Comparison of ENCODE assay signal across 22 mouse cellular contexts in the genomic region with DNA sequence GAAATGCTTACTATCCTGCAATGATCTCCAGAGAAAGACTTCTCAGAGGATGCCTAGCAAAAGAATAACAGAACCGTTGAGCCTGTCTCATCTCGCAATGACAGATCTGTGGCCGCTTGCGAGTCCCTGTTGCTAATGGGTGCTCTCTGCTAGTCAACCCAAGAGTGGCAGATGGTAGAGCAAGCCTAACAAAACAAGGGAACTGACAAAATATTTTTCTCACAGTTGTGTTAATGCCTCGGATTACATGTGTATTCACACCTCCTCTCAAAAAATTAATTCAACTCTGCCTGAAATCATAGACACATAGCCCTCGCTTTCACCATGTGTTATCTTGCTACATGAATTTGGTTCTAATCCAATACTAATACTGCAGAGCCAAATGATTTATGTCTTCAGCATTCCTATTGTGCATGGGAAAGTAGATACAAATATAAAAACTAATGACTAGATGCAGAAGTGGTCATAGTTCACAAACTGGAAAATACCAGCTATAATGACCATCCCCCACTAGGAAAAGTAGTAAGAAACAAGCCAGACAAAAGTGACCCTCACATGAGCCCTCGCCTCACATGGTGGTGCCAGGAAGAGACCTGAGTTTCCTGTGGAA. TPM values are rescaled to one million over a fixed set of nuclear protein-coding genes. Genes with fewer than 3 reads are reported as not detected.
DNase-seq lines count a peak whose midpoint lies in the region; ATAC-seq and TF ChIP-seq lines count a peak whose summit lies in the region.
"Had no signal": no experiment of that assay in that cellular context is flagged by ENCODE, and none has a peak within 500 bp of the region (broad histone marks: within the 10 kb centered on the region; RNA-seq: fewer than 3 reads in every experiment).

No protein-coding gene starts in this region.

- WGBS in heart, embryonic 13.5 days, result 74% methylated on average over 7 of the region's 7 CpGs
- 63% methylated on average over 7 of the region's 7 CpGs for WGBS in lung, embryonic 14.5 days
- WGBS in forebrain, postnatal 0 days, result 55% methylated on average over 7 of the region's 7 CpGs

- no peaks in the 10 kb centered on the region for H3K27me3 ChIP-seq in heart, embryonic 13.5 days (replicated peaks)
- no peaks in the 10 kb centered on the region for H3K27me3 ChIP-seq in lung, embryonic 14.5 days (ENCODE audit: insufficient read depth, low read length)
- no peaks in the 10 kb centered on the region for H3K27me3 ChIP-seq in forebrain, postnatal 0 days (ENCODE audit: insufficient read depth, low read length)
- H3K27me3 ChIP-seq: embryonic facial prominence, embryonic 12.5 days; limb, embryonic 12.5 days; liver, embryonic 12.5 days; lung, embryonic 15.5 days; midbrain, embryonic 13.5 days; neural tube, embryonic 12.5 days had no signal

- H3K9ac ChIP-seq in heart, embryonic 13.5 days, result no peak overlapping the region
- no peak overlapping the region for H3K9ac ChIP-seq in lung, embryonic 14.5 days
- H3K9ac ChIP-seq in forebrain, postnatal 0 days, result no peak overlapping the region
- H3K9ac ChIP-seq: embryonic facial prominence, embryonic 12.5 days; limb, embryonic 12.5 days; liver, embryonic 12.5 days; lung, embryonic 15.5 days; midbrain, embryonic 13.5 days; neural tube, embryonic 12.5 days had no signal

- no peak overlapping the region for H3K4me2 ChIP-seq in heart, embryonic 13.5 days
- H3K4me2 ChIP-seq in lung, embryonic 14.5 days, result no peak overlapping the region
- H3K4me2 ChIP-seq in forebrain, postnatal 0 days (ENCODE audit: low read depth), result no peak overlapping the region
- H3K4me2 ChIP-seq: embryonic facial prominence, embryonic 12.5 days; limb, embryonic 12.5 days; liver, embryonic 12.5 days; lung, embryonic 15.5 days; midbrain, embryonic 13.5 days; neural tube, embryonic 12.5 days had no signal

- no peak for ATAC-seq in heart, embryonic 13.5 days (ENCODE audit: extremely low read depth, insufficient number of reproducible peaks, low FRiP score, low TSS enrichment)
- no peak for ATAC-seq in lung, embryonic 14.5 days (ENCODE audit: insufficient read depth)
- ATAC-seq in forebrain, postnatal 0 days, result peak; percentile 62
- ATAC-seq in activated CD4-positive, CD25-positive, alpha-beta regulatory T cell, adult 4 months, result no peak
- ATAC-seq: liver, embryonic 12.5 days; midbrain, embryonic 13.5 days had no signal

- peaks cover 24% of the 10 kb centered on the region for H3K4me1 ChIP-seq in heart, embryonic 13.5 days
- H3K4me1 ChIP-seq in lung, embryonic 14.5 days (ENCODE audit: insufficient read depth), result no peaks in the 10 kb centered on the region
- H3K4me1 ChIP-seq in forebrain, postnatal 0 days (ENCODE audit: insufficient read depth), result no peaks in the 10 kb centered on the region
- H3K4me1 ChIP-seq: embryonic facial prominence, embryonic 12.5 days; limb, embryonic 12.5 days; liver, embryonic 12.5 days; lung, embryonic 15.5 days; midbrain, embryonic 13.5 days; neural tube, embryonic 12.5 days had no signal

- no peak overlapping the region for H3K4me3 ChIP-seq in heart, embryonic 13.5 days
- no peak overlapping the region for H3K4me3 ChIP-seq in lung, embryonic 14.5 days (ENCODE audit: low read depth, low read length)
- no peak overlapping the region for H3K4me3 ChIP-seq in forebrain, postnatal 0 days (ENCODE audit: low read depth, low read length)
- H3K4me3 ChIP-seq: embryonic facial prominence, embryonic 12.5 days; erythroblast, embryonic 14.5 days; limb, embryonic 12.5 days; liver, embryonic 12.5 days; lung, embryonic 15.5 days; midbrain, embryonic 13.5 days; neural tube, embryonic 12.5 days had no signal

- DNase-seq in heart, postnatal 4 days, result no peak
- peak; percentile 38 for DNase-seq in lung, embryonic 14.5 days
- DNase-seq in lung, postnatal 4 days, result no peak
- peak; percentile 37 for DNase-seq in forebrain, postnatal 0 days
- DNase-seq in layer of hippocampus, adult 9-11 months, result peak; percentile 62
- no peak for DNase-seq in urinary bladder, postnatal 36 days (ENCODE audit: low spot score in 2 of 2)
- DNase-seq: adrenal gland, adult 2 months; B cell, adult 2 months; cerebellum, postnatal 10 days; gastrocnemius, postnatal 14 days; right cerebral cortex, adult 18-20 months; thymus, postnatal 25 days had no signal

- peak overlapping the region; percentile 9; the same call in 1 of the 2 replicates for H3K27ac ChIP-seq in heart, embryonic 13.5 days (replicated peaks)
- no peak overlapping the region for H3K27ac ChIP-seq in lung, embryonic 14.5 days (ENCODE audit: low read depth)
- no peak overlapping the region for H3K27ac ChIP-seq in forebrain, postnatal 0 days (ENCODE audit: low read depth, low read length)
- H3K27ac ChIP-seq: embryonic facial prominence, embryonic 12.5 days; limb, embryonic 12.5 days; liver, embryonic 12.5 days; lung, embryonic 15.5 days; midbrain, embryonic 13.5 days; neural tube, embryonic 12.5 days had no signal

- no peaks in the 10 kb centered on the region for H3K9me3 ChIP-seq in heart, embryonic 13.5 days
- H3K9me3 ChIP-seq in lung, embryonic 14.5 days (ENCODE audit: low read depth, low read length), result no peaks in the 10 kb centered on the region
- H3K9me3 ChIP-seq in forebrain, postnatal 0 days (ENCODE audit: low read length), result no peaks in the 10 kb centered on the region
- H3K9me3 ChIP-seq: embryonic facial prominence, embryonic 12.5 days; limb, embryonic 12.5 days; liver, embryonic 12.5 days; lung, embryonic 15.5 days; midbrain, embryonic 13.5 days; neural tube, embryonic 12.5 days had no signal

- TF ChIP-seq CTCF in lung, embryonic 14.5 days (IDR thresholded peaks at IDR 0.05; ENCODE audit: low read depth), result no peak
- TF ChIP-seq CTCF in forebrain, postnatal 0 days (IDR thresholded peaks at IDR 0.05; ENCODE audit: low read depth), result no peak

- H3K36me3 ChIP-seq in heart, embryonic 13.5 days, result peaks cover 71% of the 10 kb centered on the region
- H3K36me3 ChIP-seq in lung, embryonic 14.5 days (ENCODE audit: insufficient read depth), result peaks cover 60% of the 10 kb centered on the region
- peaks cover 40% of the 10 kb centered on the region for H3K36me3 ChIP-seq in forebrain, postnatal 0 days (ENCODE audit: insufficient read depth)

RNA-seq across cellular contexts. Expression of a gene that starts 48.8 kb away (rescaled TPM):
- 1.5 and 1.9 TPM in 2 replicates for polyA plus RNA-seq in heart, embryonic 13.5 days (2015; fragmentation: Nextera tagmentation; extraction: Ambion mirVana)
- 10 to 100 TPM in 1 of 2 experiments, 1 to 10 TPM in 1; 9.4 to 12.8 TPM for total RNA-seq in heart, postnatal 4 days (2021)
- 2.6 and 3.1 TPM in 2 replicates for polyA plus RNA-seq in lung, embryonic 14.5 days (2014; fragmentation: Nextera tagmentation; extraction: Ambion mirVana)
- total RNA-seq in forebrain, postnatal 0 days (2014; rRNA removed), result 2.5 and 2.7 TPM in 2 replicates
- 0.26 and 0.33 TPM in 2 replicates for polyA plus RNA-seq in forebrain, postnatal 0 days (2015; fragmentation: Nextera tagmentation; extraction: Ambion mirVana)
- not detected for polyA plus RNA-seq in activated CD4-positive, CD25-positive, alpha-beta regulatory T cell, adult 4 months (2017; shearing (Covaris generic))
- total RNA-seq: megakaryocyte, adult 5-6 weeks had no signal
- polyA plus RNA-seq: erythroblast, embryonic 14.5 days; midbrain, embryonic 13.5 days had no signal

Comparison
In these comparisons a context has a peak if more than half of its experiments do, and no peak if none do; other contexts are left out.
1. DNase-seq: peak in lung, embryonic 14.5 days (single experiment), forebrain, postnatal 0 days (single experiment) and layer of hippocampus, adult 9-11 months (single experiment); none in heart, postnatal 4 days (single experiment), lung, postnatal 4 days (0 of 2) and urinary bladder, postnatal 36 days (0 of 2).